Mouse (Mus musculus) spleen, postnatal 4 days (tissue): ENCODE measurements around the gene Vmn1r26.
A peak's percentile ranks its signal among the peaks of the same experiment; 100 is the strongest.
"Not testable (repeated sequence)": the region's sequence is repeated elsewhere in the genome, so short reads cannot be mapped to it uniquely, and the experiment has no call there.

ENCODE experiments used
- DNase-seq, 2 experiments: peaks; one replicate each; pipeline ENCODE4 v3.0.0; 2022; ENCODE audit warnings: low spot score in 2 of 2

The Vmn1r26 gene

GRCm38 (mm10) chr6:58015059-58015458 is at the start of gene Vmn1r26:
Vmn1r26 (minus strand) TSS chr6:58015159.
- DNase-seq, result no peak

- no peak for DNase-seq
These were observed 29.1 kb upstream of the Vmn1r26 start for GRCm38 (mm10) chr6:58044025-58044424.

GRCm38 (mm10) chr6:58017478-58017877 is 2.5 kb upstream of the Vmn1r26 start:
- peak in 1 of 2 experiments; percentile 63 for DNase-seq

- DNase-seq, result no peak
These were observed 34.2 kb downstream of the Vmn1r26 start, which contains the start of gene Vmn1r25 for GRCm38 (mm10) chr6:57980710-57981109. Vmn1r25 (minus strand) TSS chr6:57980810.

GRCm38 (mm10) chr6:57961403-57961802 is 53.6 kb downstream of the Vmn1r26 start, which contains the start of gene Vmn1r24:
Vmn1r24 (minus strand) TSS chr6:57961503.
- DNase-seq, result not testable (repeated sequence)
